Mouse (Mus musculus) frontal cortex, postnatal 10 days (tissue): ENCODE data around the gene Nedd4.

Experiments
- DNase-seq, 2 experiments: peaks; one replicate each; pipeline ENCODE4 v3.0.0; 2022; ENCODE audit warnings: low spot score in 2 of 2, mixed read lengths in 1 of 2

Gene Nedd4

GRCm38 (mm10) chr9:72791213-72791582 lies 129.1 kb downstream of the Nedd4 start:
- DNase-seq: no peak

GRCm38 (mm10) chr9:72791681-72792080 lies 129.5 kb downstream of the Nedd4 start:
- DNase-seq: no peak

- DNase-seq: no peak
Measured at GRCm38 (mm10) chr9:72795243-72795642, 133.1 kb downstream of the Nedd4 start.

- no peak for DNase-seq
Measured at GRCm38 (mm10) chr9:72797136-72797621, 135.0 kb downstream of the Nedd4 start.
